ENCODE assay signal across 9 mouse cellular contexts in genomic region chr11:5474130-5474529, GRCm38 (mm10). TPM values are rescaled to one million over a fixed set of nuclear protein-coding genes. Genes with fewer than 3 reads are reported as not detected.
A peak's percentile ranks its signal among the peaks of the same experiment; 100 is the strongest.
DNase-seq lines count a peak whose midpoint lies in the region; ATAC-seq and TF ChIP-seq lines count a peak whose summit lies in the region.
"Had no signal": no experiment of that assay in that cellular context is flagged by ENCODE, and none has a peak within 500 bp of the region (broad histone marks: within the 10 kb centered on the region; RNA-seq: fewer than 3 reads in every experiment).

No protein-coding gene starts in this region.

- H3K4me1 ChIP-seq in heart, embryonic 12.5 days (replicated peaks), result no peaks in the 10 kb centered on the region
- no peaks in the 10 kb centered on the region for H3K4me1 ChIP-seq in lung, postnatal 0 days (ENCODE audit: insufficient read depth, low read depth, low read length)
- H3K4me1 ChIP-seq: liver, embryonic 15.5 days had no signal

- H3K27ac ChIP-seq in heart, embryonic 12.5 days (ENCODE audit: poor library complexity, severe bottlenecking), result no peak overlapping the region
- H3K27ac ChIP-seq in layer of hippocampus, adult 2 months, result no peak overlapping the region
- H3K27ac ChIP-seq in lung, postnatal 0 days (ENCODE audit: low read length), result no peak overlapping the region
- H3K27ac ChIP-seq: liver, embryonic 15.5 days had no signal

- CTCF ChIA-PET in Patski (lab: Charles Lee), result interaction anchor here (1.1 to 3.6 kb wide), 7 partner anchors 31 to 359 kb away, joined by 3 to 23 read pairs (median 4); no protein-coding TSS in a partner anchor

- no peak overlapping the region for H3K4me3 ChIP-seq in heart, embryonic 12.5 days
- no peak overlapping the region for H3K4me3 ChIP-seq in layer of hippocampus, adult 2 months
- no peak overlapping the region for H3K4me3 ChIP-seq in lung, postnatal 0 days (ENCODE audit: low read depth, low read length)
- H3K4me3 ChIP-seq: liver, embryonic 15.5 days had no signal

- WGBS in heart, embryonic 12.5 days, result 13% methylated on average over 5 of the region's 5 CpGs
- 22% methylated on average over 5 of the region's 5 CpGs for WGBS in lung, postnatal 0 days

- H3K27me3 ChIP-seq in heart, embryonic 12.5 days (replicated peaks), result no peaks in the 10 kb centered on the region
- H3K27me3 ChIP-seq in Patski, result no peaks in the 10 kb centered on the region
- H3K27me3 ChIP-seq in lung, postnatal 0 days (replicated peaks; ENCODE audit: insufficient read depth, low read length), result no peaks in the 10 kb centered on the region
- H3K27me3 ChIP-seq: liver, embryonic 15.5 days had no signal

- in situ Hi-C loops in Patski (cut with MboI; ENCODE audit: low pct_unique_long_range_greater_than_20kb), result no loop called here

- H3K9me3 ChIP-seq in heart, embryonic 12.5 days (replicated peaks), result no peaks in the 10 kb centered on the region
- H3K9me3 ChIP-seq in lung, postnatal 0 days (ENCODE audit: low read length), result no peaks in the 10 kb centered on the region
- H3K9me3 ChIP-seq: liver, embryonic 15.5 days had no signal

- ATAC-seq in heart, embryonic 12.5 days (ENCODE audit: insufficient number of reproducible peaks, low FRiP score), result no peak
- no peak for ATAC-seq in Patski
- ATAC-seq in lung, postnatal 0 days, result no peak

- H3K9ac ChIP-seq in heart, embryonic 12.5 days, result no peak overlapping the region
- H3K9ac ChIP-seq in lung, postnatal 0 days (replicated peaks; ENCODE audit: low read depth), result no peak overlapping the region
- H3K9ac ChIP-seq: liver, embryonic 15.5 days had no signal

- DNase-seq in heart, adult 18-20 months, result peak; percentile 50 to 89
- DNase-seq in Patski (ENCODE audit: low read depth, low spot score), result peak; percentile 28
- peak; percentile 58 for DNase-seq in cerebellum, adult 9-11 months
- peak; percentile 72 to 85 for DNase-seq in frontal cortex, postnatal 36 days (ENCODE audit: low spot score in 2 of 2)
- DNase-seq in layer of hippocampus, adult 2 months (ENCODE audit: low spot score in 2 of 2), result peak; percentile 61 to 76
- DNase-seq in lung, postnatal 0 days (ENCODE audit: low spot score), result peak; percentile 84
- peak; percentile 36 for DNase-seq in right cerebral cortex, postnatal 25 days

- no peaks in the 10 kb centered on the region for H3K36me3 ChIP-seq in heart, embryonic 12.5 days
- no peaks in the 10 kb centered on the region for H3K36me3 ChIP-seq in lung, postnatal 0 days (ENCODE audit: insufficient read depth, low read length)
- H3K36me3 ChIP-seq: liver, embryonic 15.5 days had no signal

- peak; percentile 76 for TF ChIP-seq CTCF in Patski (IDR thresholded peaks at IDR 0.05)
- TF ChIP-seq CTCF in layer of hippocampus, adult 2 months (conservative IDR thresholded peaks at IDR 0.05), result peak; percentile 89
- peak; percentile 90 for TF ChIP-seq CTCF in lung, postnatal 0 days (IDR thresholded peaks at IDR 0.05)

- no peak for TF ChIP-seq EP300 in lung, postnatal 0 days (IDR thresholded peaks at IDR 0.05)

- POLR2A ChIA-PET in Patski (lab: Charles Lee), result no interaction called here

- no peak overlapping the region for H3K4me2 ChIP-seq in heart, embryonic 12.5 days
- no peak overlapping the region for H3K4me2 ChIP-seq in lung, postnatal 0 days (replicated peaks; ENCODE audit: low read depth, low read length)
- H3K4me2 ChIP-seq: liver, embryonic 15.5 days had no signal

RNA-seq across cellular contexts. Expression of gene Znrf3, which starts 29.5 kb away (rescaled TPM):
- 1 to 10 TPM; 7.3 to 7.5 TPM for total RNA-seq in heart, adult 18-20 months (2021)
- polyA plus RNA-seq in heart, embryonic 12.5 days (2016; fragmentation: Nextera tagmentation; extraction: Ambion mirVana), result 7.3 and 7.6 TPM in 2 replicates
- polyA plus RNA-seq in Patski (2021), result 10.7 TPM
- 10 to 100 TPM; 20.2 to 24.1 TPM for total RNA-seq in layer of hippocampus, adult 2 months (2021)
- 15.4 and 16.3 TPM in 2 replicates for polyA plus RNA-seq in lung, postnatal 0 days (2015; fragmentation: Nextera tagmentation; extraction: Ambion mirVana)

RNA-seq across cellular contexts. Expression of gene Xbp1, which starts 46.3 kb away (rescaled TPM):
- total RNA-seq in heart, adult 18-20 months (2021), result 10 to 100 TPM; 68.6 to 69.9 TPM
- polyA plus RNA-seq in heart, embryonic 12.5 days (2016; fragmentation: Nextera tagmentation; extraction: Ambion mirVana), result 125 and 127 TPM in 2 replicates
- 115 TPM for polyA plus RNA-seq in Patski (2021)
- total RNA-seq in layer of hippocampus, adult 2 months (2021), result 10 to 100 TPM; 87.6 to 94.5 TPM
- polyA plus RNA-seq in lung, postnatal 0 days (2015; fragmentation: Nextera tagmentation; extraction: Ambion mirVana), result 211 and 242 TPM in 2 replicates

Comparison
In these comparisons a context has a peak if more than half of its experiments do, and no peak if none do; other contexts are left out.
1. DNase-seq: peak in every context shown above with its lines; median percentile 84 in lung, postnatal 0 days; 78 in frontal cortex, postnatal 36 days; 70 in heart, adult 18-20 months; 68 in layer of hippocampus, adult 2 months; 58 in cerebellum, adult 9-11 months; 36 in right cerebral cortex, postnatal 25 days; 28 in Patski.